Comparison of ENCODE assay signal across 13 mouse cellular contexts in genomic region chr7:58676075-58676474, GRCm38 (mm10).
"Had no signal": no experiment of that assay in that cellular context is flagged by ENCODE, and none has a peak within 500 bp of the region (broad histone marks: within the 10 kb centered on the region; RNA-seq: fewer than 3 reads in every experiment).

No protein-coding gene starts in this region.

- H3K4me1 ChIP-seq: limb, embryonic 10.5 days had no signal

- H3K27me3 ChIP-seq: limb, embryonic 13.5 days; liver, embryonic 12.5 days; liver, embryonic 15.5 days had no signal

- H3K36me3 ChIP-seq: limb, embryonic 10.5 days; liver, embryonic 12.5 days; liver, embryonic 15.5 days had no signal

- H3K4me3 ChIP-seq: layer of hippocampus, adult 2 months; limb, embryonic 10.5 days; limb, embryonic 13.5 days; liver, embryonic 12.5 days; liver, embryonic 15.5 days had no signal

- DNase-seq: kidney, postnatal 25 days; layer of hippocampus, adult 9-11 months; liver; lung, adult 2 months; lung, postnatal 14 days; lung, postnatal 4 days; midbrain, embryonic 14.5 days; thymus, postnatal 25 days had no signal

- H3K27ac ChIP-seq: layer of hippocampus, adult 2 months; limb, embryonic 10.5 days; limb, embryonic 13.5 days; liver, embryonic 12.5 days; liver, embryonic 15.5 days had no signal
